Mouse (Mus musculus) midbrain, embryonic 12.5 days (tissue): ENCODE measurements at regions not wholly inside any gene's neighbourhood (a gene's known extent, or its start where the extent isn't known, plus 50 kb on each side); places are given as distances from the start of the nearest gene placed in this dataset.

Experiments
- ATAC-seq: fragments of 200-750 bp; cut with Nextera tagmentation; 2 replicates; pipeline ENCODE4 v1.8.0; 2017; ENCODE audit warnings: low read depth, moderate TSS enrichment, moderate library complexity; ENCODE audit not compliant: low FRiP score
- H3K27ac ChIP-seq: fragments of 300-500 bp; sonication (generic); replicated peaks from 2 replicates; pipeline ENCODE4 v1.5.1; 2016; ENCODE audit warnings: mild to moderate bottlenecking
- H3K27me3 ChIP-seq: fragments of 300-500 bp; sonication (generic); 2 replicates; pipeline ENCODE4 v1.6.1; 2016; ENCODE audit warnings: mild to moderate bottlenecking
- H3K36me3 ChIP-seq: fragments of 300-500 bp; sonication (generic); 2 replicates; pipeline ENCODE4 v1.6.1; 2016
- H3K4me1 ChIP-seq: fragments of 300-500 bp; sonication (generic); 2 replicates; pipeline ENCODE4 v1.6.1; 2016
- H3K4me2 ChIP-seq: fragments of 300-500 bp; sonication (generic); replicated peaks from 2 replicates; pipeline ENCODE4 v1.6.1; 2016; ENCODE audit warnings: mild to moderate bottlenecking, moderate library complexity
- H3K4me3 ChIP-seq: fragments of 300-500 bp; sonication (generic); 2 replicates; pipeline ENCODE4 v1.5.1; 2016; ENCODE audit warnings: mild to moderate bottlenecking
- H3K9ac ChIP-seq: fragments of 300-500 bp; sonication (generic); replicated peaks from 2 replicates; pipeline ENCODE4 v1.6.1; 2016; ENCODE audit warnings: mild to moderate bottlenecking, moderate library complexity
- H3K9me3 ChIP-seq: fragments of 300-500 bp; sonication (generic); 2 replicates; pipeline ENCODE4 v1.6.1; 2016; ENCODE audit warnings: mild to moderate bottlenecking
- WGBS: fragments of 180-500 bp; shearing (Covaris S2); methylation state at CpG from one replicate; pipeline ENCODE4 v1.1.7; 2016; 5-methylcytosine and 5-hydroxymethylcytosine counted together

- no peaks in the 10 kb centered on the region for H3K27me3 ChIP-seq
- H3K36me3 ChIP-seq: no peaks in the 10 kb centered on the region
- no peak overlapping the region for H3K27ac ChIP-seq
- H3K9me3 ChIP-seq: no peaks in the 10 kb centered on the region
- peak; percentile 41; the same call in 1 of the 2 replicates for ATAC-seq
- 25% methylated on average over 1 of the region's 1 CpGs for WGBS
- H3K4me2 ChIP-seq: no peak overlapping the region
- no peaks in the 10 kb centered on the region for H3K4me1 ChIP-seq
- H3K4me3 ChIP-seq: no peak overlapping the region
- H3K9ac ChIP-seq: no peak overlapping the region
Measured at GRCm38 (mm10) chr7:77632656-77633055, 1105.2 kb downstream of the Ntrk3 start.

GRCm38 (mm10) chr7:77623491-77623890 is 1114.3 kb downstream of the Ntrk3 start:
- Histone ChIP-seq H3K36me3 (no peaks in the 10 kb centered on the region), H3K4me2 (no peak overlapping the region), H3K9ac (no peak overlapping the region), H3K4me1 (peaks cover 10% of the 10 kb centered on the region), H3K4me3 (no peak overlapping the region), H3K9me3 (no peaks in the 10 kb centered on the region), H3K27ac (no peak overlapping the region), H3K27me3 (no peaks in the 10 kb centered on the region)
- 10% methylated on average over 4 of the region's 4 CpGs for WGBS
- ATAC-seq: no peak

- no peak overlapping the region for H3K4me3 ChIP-seq
- no peak for ATAC-seq
- H3K4me1 ChIP-seq: peaks cover 10% of the 10 kb centered on the region
- H3K36me3 ChIP-seq: no peaks in the 10 kb centered on the region
- no peak overlapping the region for H3K4me2 ChIP-seq
- no peaks in the 10 kb centered on the region for H3K9me3 ChIP-seq
- H3K27me3 ChIP-seq: no peaks in the 10 kb centered on the region
- H3K27ac ChIP-seq: no peak overlapping the region
- H3K9ac ChIP-seq: no peak overlapping the region
Measured at GRCm38 (mm10) chr7:77622934-77623333, 1114.9 kb downstream of the Ntrk3 start.

GRCm38 (mm10) chr7:77572872-77573271 is 1164.9 kb downstream of the Ntrk3 start:
- no peaks in the 10 kb centered on the region for H3K9me3 ChIP-seq
- ATAC-seq: no peak
- H3K9ac ChIP-seq: no peak overlapping the region
- H3K4me2 ChIP-seq: no peak overlapping the region
- no peaks in the 10 kb centered on the region for H3K27me3 ChIP-seq
- H3K4me1 ChIP-seq: no peaks in the 10 kb centered on the region
- WGBS: 81% methylated on average over 1 of the region's 1 CpGs
- no peaks in the 10 kb centered on the region for H3K36me3 ChIP-seq
- H3K27ac ChIP-seq: no peak overlapping the region
- no peak overlapping the region for H3K4me3 ChIP-seq

GRCm38 (mm10) chr7:77559095-77559494 is 1178.7 kb downstream of the Ntrk3 start:
- no peak overlapping the region for H3K4me2 ChIP-seq
- no peak overlapping the region for H3K27ac ChIP-seq
- H3K36me3 ChIP-seq: no peaks in the 10 kb centered on the region
- no peak for ATAC-seq
- no peaks in the 10 kb centered on the region for H3K4me1 ChIP-seq
- WGBS: 71% methylated on average over 1 of the region's 1 CpGs
- H3K27me3 ChIP-seq: no peaks in the 10 kb centered on the region
- H3K4me3 ChIP-seq: no peak overlapping the region
- H3K9ac ChIP-seq: no peak overlapping the region
- H3K9me3 ChIP-seq: no peaks in the 10 kb centered on the region

- no peak overlapping the region for H3K4me3 ChIP-seq
- H3K9me3 ChIP-seq: no peaks in the 10 kb centered on the region
- no peaks in the 10 kb centered on the region for H3K27me3 ChIP-seq
- H3K36me3 ChIP-seq: no peaks in the 10 kb centered on the region
- ATAC-seq: no peak
- 74% methylated on average over 4 of the region's 4 CpGs for WGBS
- no peak overlapping the region for H3K4me2 ChIP-seq
- H3K4me1 ChIP-seq: no peaks in the 10 kb centered on the region
- no peak overlapping the region for H3K27ac ChIP-seq
- H3K9ac ChIP-seq: no peak overlapping the region
Measured at GRCm38 (mm10) chr7:77558536-77558935, 1179.3 kb downstream of the Ntrk3 start.

- ATAC-seq: no peak; the same call in 1 of the 2 replicates
- Histone ChIP-seq H3K4me1 (no peaks in the 10 kb centered on the region), H3K4me2 (no peak overlapping the region), H3K27ac (no peak overlapping the region), H3K4me3 (no peak overlapping the region), H3K27me3 (no peaks in the 10 kb centered on the region), H3K36me3 (no peaks in the 10 kb centered on the region), H3K9me3 (no peaks in the 10 kb centered on the region), H3K9ac (no peak overlapping the region)
- 29% methylated on average over 5 of the region's 5 CpGs for WGBS
Measured at GRCm38 (mm10) chr7:77536890-77537289, 1200.9 kb downstream of the Ntrk3 start.

- WGBS: 68% methylated on average over 5 of the region's 5 CpGs
- no peaks in the 10 kb centered on the region for H3K27me3 ChIP-seq
- H3K4me1 ChIP-seq: no peaks in the 10 kb centered on the region
- no peak overlapping the region for H3K27ac ChIP-seq
- no peaks in the 10 kb centered on the region for H3K36me3 ChIP-seq
- H3K9me3 ChIP-seq: no peaks in the 10 kb centered on the region
- H3K9ac ChIP-seq: no peak overlapping the region
- ATAC-seq: no peak
- no peak overlapping the region for H3K4me3 ChIP-seq
- no peak overlapping the region for H3K4me2 ChIP-seq
Measured at GRCm38 (mm10) chr7:77527906-77528305, 1209.9 kb downstream of the Ntrk3 start.

GRCm38 (mm10) chr7:77509586-77509985 is 1228.2 kb downstream of the Ntrk3 start:
- Histone ChIP-seq H3K4me2 (no peak overlapping the region), H3K9me3 (no peaks in the 10 kb centered on the region), H3K27ac (no peak overlapping the region), H3K4me3 (no peak overlapping the region), H3K4me1 (no peaks in the 10 kb centered on the region), H3K36me3 (no peaks in the 10 kb centered on the region), H3K27me3 (no peaks in the 10 kb centered on the region), H3K9ac (no peak overlapping the region)
- ATAC-seq: no peak
- 79% methylated on average over 2 of the region's 2 CpGs for WGBS

GRCm38 (mm10) chr7:77507606-77508005 is 1230.2 kb downstream of the Ntrk3 start:
- WGBS: 80% methylated on average over 3 of the region's 3 CpGs
- H3K4me1 ChIP-seq: no peaks in the 10 kb centered on the region

GRCm38 (mm10) chr7:77502608-77503007 is 1235.2 kb downstream of the Ntrk3 start:
- H3K9ac ChIP-seq: no peak overlapping the region
- ATAC-seq: no peak
- H3K27ac ChIP-seq: no peak overlapping the region
- H3K9me3 ChIP-seq: no peaks in the 10 kb centered on the region
- H3K36me3 ChIP-seq: no peaks in the 10 kb centered on the region
- no peak overlapping the region for H3K4me2 ChIP-seq
- 82% methylated on average over 4 of the region's 4 CpGs for WGBS
- H3K4me3 ChIP-seq: no peak overlapping the region
- H3K4me1 ChIP-seq: no peaks in the 10 kb centered on the region
- H3K27me3 ChIP-seq: no peaks in the 10 kb centered on the region

More at GRCm38 (mm10) chr7:77507606-77508005, 1230.2 kb downstream of the Ntrk3 start:
- H3K4me2 ChIP-seq: no peak overlapping the region
- no peaks in the 10 kb centered on the region for H3K27me3 ChIP-seq
- no peak for ATAC-seq
- H3K9me3 ChIP-seq: no peaks in the 10 kb centered on the region
- H3K9ac ChIP-seq: no peak overlapping the region
- no peak overlapping the region for H3K4me3 ChIP-seq
- H3K36me3 ChIP-seq: no peaks in the 10 kb centered on the region
- H3K27ac ChIP-seq: no peak overlapping the region

GRCm38 (mm10) chr7:77495066-77495465 is 1242.7 kb downstream of the Ntrk3 start:
- no peak for ATAC-seq
- H3K4me2 ChIP-seq: no peak overlapping the region
- no peaks in the 10 kb centered on the region for H3K27me3 ChIP-seq
- H3K27ac ChIP-seq: no peak overlapping the region
- no peaks in the 10 kb centered on the region for H3K9me3 ChIP-seq
- H3K9ac ChIP-seq: no peak overlapping the region
- no peak overlapping the region for H3K4me3 ChIP-seq
- H3K4me1 ChIP-seq: no peaks in the 10 kb centered on the region
- no peaks in the 10 kb centered on the region for H3K36me3 ChIP-seq
- WGBS: 89% methylated on average over 3 of the region's 3 CpGs

GRCm38 (mm10) chr7:77477519-77477918 is 1247.8 kb downstream of the Agbl1 start:
- H3K9ac ChIP-seq: no peak overlapping the region
- H3K4me1 ChIP-seq: no peaks in the 10 kb centered on the region
- H3K36me3 ChIP-seq: no peaks in the 10 kb centered on the region
- H3K9me3 ChIP-seq: no peaks in the 10 kb centered on the region
- no peaks in the 10 kb centered on the region for H3K27me3 ChIP-seq
- H3K4me2 ChIP-seq: no peak overlapping the region
- ATAC-seq: no peak
- 83% methylated on average over 2 of the region's 2 CpGs for WGBS
- H3K4me3 ChIP-seq: no peak overlapping the region
- no peak overlapping the region for H3K27ac ChIP-seq
